Mouse (Mus musculus): ENCODE data around the gene Asic2.

The Asic2 gene

DNA sequence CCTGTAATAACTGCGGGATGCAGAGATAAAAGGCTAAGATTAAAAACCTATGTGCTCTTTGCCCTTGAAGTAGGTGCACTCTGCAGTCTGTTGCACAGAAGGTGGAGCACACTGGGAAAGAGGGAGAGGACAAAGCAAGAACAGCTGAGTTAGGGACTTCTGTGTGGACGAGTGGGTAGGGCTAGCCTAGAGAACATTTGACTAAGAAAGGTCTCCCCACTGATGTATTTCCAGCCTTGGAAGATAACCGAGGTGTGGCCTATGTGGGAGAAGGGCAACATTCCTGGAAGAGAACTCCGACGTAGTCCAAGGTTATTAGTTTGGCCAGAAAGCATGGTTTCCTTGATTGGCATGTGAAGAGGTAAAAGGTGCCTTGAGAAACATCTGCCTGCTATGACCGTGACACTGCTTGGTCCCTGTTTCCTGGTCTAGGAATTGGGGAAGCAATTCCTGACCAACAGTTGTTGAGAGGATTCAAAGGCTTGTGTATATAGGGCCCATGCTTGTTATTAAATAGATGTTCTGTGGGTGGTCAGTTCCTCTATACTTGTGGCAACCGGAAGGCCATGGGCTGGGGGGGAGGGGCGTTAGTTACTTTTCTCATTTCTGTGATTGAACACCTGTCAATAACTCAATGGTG is 463.3 kb downstream of the Asic2 start:
- no peak for DNase-seq

DNA sequence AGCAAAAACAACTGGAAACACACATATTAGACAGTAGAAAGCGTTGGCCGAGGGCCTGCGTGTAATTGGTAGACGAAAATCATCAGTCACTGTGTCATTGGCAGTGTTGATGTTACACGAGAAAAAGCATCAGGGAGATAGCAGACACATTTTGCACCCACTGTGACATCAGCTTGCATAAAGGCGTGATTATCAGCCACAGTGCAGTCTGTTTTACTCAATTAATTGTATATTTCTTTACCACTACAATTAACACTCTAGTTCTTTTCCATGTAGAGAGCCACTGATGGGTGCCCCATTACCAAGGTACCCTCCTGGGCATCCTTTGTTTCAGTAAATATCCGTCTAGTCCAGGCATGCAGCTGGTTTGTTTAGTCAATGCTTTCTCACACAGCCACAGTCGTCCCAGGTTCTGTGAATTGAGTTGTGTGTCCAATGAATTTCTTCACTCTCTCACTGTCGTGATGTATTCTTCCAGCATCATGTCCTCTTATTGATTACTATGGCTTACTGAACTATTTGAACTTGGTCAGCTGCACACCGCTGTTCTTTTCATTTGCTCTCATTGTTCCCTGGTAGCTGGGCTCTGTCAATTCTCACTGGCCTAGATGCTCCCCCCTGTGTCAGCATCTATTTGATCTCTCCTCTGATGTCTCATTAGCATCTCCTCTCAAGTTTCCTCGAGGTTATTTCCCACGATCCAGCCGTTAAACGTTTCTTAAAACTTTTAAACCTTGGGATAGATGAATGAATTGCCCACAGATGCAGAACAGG is 466.6 kb downstream of the Asic2 start:
- no peak for DNase-seq

DNA sequence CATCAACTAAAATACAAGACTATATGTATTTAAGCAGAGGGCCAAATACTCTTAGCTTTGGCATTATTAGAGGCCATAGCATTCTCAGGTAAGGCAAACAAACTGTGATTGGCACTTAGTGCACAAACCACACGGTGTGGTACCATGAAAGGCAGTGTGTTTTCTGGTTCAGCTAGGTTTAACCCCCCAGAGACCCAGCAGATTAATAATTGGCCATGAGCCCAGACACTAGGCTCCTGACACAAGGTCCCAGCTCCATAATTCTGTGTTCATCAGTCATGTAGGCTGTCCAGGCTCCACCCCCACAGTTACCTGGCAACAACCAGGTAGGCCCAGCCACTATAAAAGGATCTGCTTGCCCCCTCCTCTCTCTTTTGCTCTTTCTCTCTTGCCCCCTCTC is 469.3 kb downstream of the Asic2 start:
- no peak for DNase-seq

DNA sequence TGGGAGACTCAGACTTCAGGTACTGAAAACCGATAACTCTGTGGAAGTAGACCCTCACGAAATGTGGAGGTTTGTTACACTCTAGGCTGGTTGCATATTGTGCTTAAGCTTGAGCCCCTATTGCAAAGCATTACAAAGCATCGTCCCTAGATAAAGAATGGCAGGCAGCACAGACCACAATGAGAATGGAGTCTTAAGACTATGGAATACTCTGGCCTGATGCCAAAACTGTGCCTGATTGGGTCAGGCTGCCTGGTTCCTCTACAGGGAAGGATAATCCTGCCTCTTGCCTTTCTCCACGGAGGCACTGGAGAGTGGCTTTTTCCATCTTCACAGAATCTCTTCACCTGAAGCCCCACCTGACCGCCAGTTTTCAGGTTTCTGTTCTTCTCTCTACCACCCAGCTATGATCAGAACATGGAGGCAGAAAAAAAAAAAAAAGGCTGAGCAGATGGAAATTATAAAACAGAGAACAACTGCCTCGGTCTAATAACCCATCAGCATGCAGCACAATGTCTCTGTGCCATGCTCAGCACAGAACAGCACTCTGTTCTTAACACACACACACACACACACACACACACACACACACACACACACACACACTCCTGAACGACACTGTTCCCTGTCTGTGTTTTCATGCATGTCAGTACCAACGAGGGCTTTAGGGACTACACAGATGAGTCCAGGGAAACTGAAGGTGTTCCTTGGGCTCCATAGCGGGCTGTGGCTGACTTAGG is 470.4 kb downstream of the Asic2 start:
- no peak for DNase-seq

DNA sequence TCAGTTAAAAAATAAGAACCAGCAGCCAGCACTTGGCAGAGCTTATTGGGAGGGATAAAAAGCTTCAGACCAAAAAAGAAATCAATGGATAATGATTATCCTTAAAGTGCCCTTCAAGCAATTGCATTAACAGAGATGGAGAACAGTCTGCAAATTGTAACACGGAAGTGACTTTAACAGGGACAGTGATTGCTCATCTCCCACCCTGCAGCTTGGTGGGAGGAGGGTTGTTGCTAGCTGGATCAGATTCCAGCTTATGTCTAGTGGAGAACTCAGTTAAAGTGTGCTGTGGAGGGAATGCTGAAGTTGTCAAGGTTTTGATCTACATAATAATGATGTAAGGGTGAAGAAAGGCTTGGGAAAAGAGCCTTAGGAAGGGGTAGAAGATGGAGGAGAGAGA is 471.8 kb downstream of the Asic2 start:
- DNase-seq = no peak

DNA sequence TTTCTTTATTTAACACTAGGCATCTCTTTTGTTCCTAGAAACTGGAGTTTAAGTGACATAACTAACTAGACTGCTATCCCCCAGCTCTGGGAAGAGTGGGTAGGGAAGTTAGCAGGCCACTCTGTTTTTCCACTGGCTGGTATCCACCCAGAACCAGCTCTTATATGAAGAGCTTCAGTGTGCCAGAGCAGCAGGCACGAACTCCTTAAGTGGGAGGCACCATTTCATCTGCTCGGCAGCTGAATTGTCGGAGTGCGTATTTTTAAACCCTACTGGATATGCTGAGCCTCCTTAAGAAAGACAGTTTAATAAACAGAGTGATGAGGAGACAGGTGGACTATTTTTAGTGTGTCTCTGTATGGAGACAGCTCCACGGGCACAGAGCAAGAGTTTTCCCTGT is 475.9 kb downstream of the Asic2 start:
- DNase-seq = no peak

DNA sequence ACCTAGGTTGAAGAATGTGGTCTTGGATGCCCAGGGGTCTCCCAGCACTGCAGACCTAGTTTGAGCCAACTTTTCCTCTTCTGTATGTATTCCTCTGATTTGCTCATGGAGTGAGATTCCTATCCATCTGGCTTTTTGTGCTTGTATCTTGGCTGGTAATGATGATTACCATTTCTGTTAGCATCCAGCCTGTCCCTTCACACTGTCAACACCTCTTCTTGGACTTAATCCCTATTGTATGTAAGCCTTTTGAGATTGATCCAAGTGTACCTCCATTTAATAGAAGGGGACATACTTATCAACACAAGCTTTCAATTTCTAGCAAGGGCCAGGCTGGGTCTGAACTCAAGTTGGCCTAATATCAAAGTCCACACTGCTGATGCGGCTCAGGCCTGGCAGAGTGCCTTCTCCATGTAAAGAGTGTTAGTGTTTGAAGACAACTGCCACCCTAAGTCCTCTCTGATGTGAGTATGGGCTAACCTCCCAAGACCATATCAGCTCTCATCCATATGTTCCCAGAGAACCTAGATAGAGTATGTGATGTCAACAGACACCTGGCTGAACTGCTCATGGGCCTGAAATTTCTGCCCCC is 479.0 kb downstream of the Asic2 start:
- DNase-seq = no peak

DNA sequence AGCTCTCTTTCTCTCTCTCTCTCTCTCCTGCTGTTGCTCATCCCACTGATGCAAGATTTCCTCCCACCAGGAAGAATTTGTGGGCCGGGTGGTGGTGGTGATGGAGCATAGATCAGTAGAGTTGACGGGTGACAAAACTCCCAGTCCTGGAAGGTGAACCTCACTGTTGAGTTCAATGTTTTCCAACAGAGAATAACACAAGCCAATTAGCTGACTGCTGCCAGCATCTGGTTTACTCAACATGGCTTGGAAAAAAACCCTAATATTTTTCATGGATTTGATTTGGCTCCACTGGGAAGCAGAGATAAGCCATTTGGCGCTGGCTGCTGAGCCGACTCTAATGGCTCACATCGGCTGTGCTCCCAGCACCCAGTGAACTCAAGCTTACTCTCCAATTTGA is 479.6 kb downstream of the Asic2 start:
- no peak for DNase-seq

DNA sequence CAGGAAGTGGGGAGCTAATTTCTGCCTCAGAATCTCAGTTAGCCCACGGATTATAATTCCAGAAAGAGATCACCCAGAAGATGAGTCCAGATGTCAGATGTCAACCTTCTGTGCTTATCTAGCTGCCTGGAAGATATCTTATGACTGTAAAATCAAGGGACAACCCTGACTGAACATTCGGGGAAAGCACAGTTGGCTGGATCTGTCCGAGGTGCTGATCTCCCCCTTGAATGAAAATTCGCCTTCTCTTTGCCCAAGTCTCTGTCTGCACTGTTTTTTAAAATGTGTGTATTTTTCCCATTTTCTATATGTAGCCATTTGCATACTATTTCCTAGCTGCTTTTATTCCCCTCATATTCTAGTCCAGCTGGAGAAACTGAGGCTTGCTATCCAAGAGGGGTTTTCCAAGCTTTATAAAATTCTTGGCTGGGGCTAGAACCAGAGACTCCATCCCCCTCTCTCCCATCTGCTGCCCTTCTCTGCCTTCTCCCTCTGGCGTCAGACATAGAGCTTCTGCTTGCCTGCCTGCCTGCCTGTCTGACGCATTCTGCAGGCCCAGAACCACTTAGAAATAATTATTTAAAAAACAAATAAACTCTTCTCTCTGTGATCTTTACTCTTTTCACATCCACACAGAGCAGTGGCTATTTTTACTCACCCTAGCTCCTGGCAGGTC is 481.9 kb downstream of the Asic2 start:
- DNase-seq = no peak

DNA sequence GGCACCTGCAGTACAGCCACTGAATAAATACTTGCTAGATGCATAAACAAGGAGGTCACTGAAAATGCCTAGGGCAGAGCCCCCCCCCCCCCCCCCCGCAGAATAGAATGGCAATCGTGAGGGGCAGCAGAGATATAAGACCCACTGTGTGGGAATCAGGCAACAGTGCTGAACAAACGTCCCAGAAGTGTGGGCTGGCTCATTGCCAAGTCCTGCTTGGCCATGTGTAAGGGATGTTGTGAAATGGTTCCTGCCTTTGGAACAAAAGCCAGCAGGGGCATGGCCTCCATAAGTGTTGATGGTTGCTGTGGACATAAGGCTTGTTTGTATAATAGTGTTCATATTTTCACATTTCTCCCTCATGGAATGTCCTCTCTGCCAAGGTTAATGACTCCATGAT is 487.1 kb downstream of the Asic2 start:
- DNase-seq = no peak

DNA sequence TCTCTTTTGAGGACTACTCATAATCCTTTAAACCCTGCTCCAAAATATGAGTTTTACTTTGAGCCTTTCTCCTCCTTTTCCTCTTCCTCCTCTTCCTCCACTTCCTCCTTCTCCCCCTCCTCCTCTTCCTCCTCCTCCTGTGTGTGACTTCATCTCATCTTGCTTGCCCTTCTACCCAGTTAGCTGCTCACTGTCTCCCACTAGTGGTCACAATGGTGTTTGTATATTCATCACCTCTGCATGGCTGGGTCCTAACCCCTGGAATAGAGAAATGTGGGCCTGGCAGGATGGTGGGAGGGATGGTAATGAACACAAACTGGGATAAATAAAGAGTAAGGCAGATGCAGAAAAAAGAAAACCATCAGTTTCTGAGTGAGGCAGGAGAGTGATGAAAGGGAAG is 492.0 kb downstream of the Asic2 start:
- DNase-seq = no peak

DNA sequence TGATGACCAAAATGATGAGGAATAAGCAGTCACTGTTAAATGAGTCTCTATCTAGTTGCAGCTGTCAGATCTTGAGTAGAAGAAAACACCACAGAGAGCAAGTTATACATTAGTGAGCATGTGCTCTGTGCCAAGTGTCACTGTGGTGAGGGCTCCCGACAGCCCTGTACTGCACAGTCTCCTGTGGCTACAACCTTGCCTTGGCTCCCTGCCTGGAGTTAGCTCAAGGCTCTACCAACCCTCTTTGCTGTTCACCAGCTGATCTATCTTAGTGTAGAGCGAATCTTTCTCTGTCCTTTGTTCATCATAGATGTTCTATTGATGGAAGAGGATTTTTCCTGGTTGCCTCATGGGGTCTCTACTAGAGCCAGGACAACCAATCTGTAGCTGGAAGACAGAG is 494.1 kb downstream of the Asic2 start:
- DNase-seq = no peak

DNA sequence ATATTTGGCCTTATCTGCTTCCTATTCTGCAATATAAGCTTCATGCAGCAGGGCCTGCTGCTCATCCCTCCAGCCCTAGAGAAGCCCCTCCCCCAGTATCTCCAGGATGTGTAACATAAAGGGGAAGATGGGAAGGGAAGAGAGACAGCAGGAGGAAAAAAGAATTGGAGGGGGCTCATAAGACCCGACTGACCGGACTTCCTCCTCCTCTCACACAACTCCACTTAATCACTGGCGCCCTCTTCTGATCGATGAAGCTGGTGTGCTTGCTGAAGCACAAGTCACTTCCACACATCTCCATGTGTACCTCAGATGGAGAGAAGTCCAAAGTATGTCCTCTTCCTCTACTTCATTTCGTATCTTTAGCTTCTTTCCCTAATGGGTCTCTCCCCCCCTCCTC is 506.1 kb downstream of the Asic2 start:
- DNase-seq = no peak

DNA sequence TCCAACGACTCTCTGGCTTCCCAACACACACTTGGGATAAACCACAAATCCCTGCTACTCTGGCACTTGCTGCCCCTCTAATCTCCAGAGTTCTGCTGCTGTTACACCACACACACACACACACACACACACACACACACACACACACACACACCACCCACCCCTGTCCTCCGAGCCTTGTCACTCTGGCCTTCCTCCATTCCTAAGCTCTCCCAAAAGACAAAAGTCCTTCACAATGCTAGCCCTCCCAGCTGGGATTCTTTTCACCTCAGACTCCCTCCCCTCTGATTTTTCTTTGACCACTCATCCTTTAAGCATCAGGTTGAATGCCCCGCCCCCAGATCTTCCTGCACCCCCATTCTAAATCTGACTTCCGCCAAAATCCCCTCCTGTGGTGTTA is 506.5 kb downstream of the Asic2 start:
- DNase-seq = no peak

DNA sequence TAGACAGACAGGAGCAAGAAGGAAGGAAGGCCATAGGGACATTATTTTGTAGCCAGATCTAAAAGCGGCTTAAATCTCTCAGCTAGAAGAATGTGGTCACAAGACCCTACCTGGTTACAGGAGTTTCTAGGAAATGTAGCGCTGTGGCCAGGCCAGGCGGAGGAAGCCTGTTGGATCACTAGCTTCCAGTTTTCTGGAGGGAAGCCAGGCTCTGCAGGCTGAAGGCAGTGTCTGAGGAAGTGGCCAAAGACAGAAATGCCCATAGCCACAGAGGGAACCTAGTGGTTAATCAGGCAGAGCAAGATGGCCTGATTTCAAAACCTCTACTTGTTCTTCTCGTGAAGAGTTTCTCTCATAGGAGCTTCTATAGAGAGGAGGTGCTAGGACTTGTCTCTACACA is 513.3 kb downstream of the Asic2 start:
- DNase-seq = no peak

DNA sequence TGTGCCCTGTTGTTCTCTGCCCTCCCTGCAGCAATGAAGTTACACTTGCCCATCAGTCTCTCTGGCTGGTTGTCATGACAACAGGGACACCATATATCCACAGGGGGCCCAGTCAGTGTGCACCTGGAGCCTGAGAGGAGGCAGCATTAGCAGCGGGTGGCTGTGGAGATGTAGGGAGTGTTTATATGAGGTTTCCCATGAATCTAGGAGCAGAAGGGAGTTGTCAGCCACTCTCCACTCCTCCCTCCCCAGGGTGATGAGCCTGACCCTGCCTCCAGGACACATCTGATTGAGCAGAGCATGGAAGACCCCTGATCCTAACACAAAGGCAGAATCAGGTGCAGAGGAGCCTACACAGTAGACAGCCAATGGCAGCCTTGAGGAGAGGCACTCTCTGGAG is 514.1 kb downstream of the Asic2 start:
- no peak for DNase-seq

DNA sequence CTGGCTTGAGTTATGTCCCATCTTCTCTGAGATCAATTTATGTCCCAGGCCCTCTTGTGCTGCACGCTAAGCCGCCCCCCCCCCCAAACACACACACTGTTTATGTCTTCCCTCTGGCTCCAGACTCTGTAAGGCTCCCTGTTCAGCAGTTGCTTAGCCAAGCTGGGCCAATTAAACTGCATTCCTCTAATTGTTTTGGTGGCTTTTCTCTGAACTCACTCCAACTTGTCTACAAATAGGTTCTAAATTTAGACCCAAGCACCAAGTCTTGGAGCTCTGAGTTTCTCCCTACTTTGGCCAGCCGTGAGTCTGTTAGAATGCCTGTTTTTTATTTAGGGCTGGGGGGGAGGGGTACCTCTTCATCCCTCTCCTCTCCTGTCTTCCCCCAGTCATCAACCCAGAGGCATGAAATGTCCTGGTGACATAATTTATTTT is 519.0 kb downstream of the Asic2 start:
- no peak for DNase-seq

DNA sequence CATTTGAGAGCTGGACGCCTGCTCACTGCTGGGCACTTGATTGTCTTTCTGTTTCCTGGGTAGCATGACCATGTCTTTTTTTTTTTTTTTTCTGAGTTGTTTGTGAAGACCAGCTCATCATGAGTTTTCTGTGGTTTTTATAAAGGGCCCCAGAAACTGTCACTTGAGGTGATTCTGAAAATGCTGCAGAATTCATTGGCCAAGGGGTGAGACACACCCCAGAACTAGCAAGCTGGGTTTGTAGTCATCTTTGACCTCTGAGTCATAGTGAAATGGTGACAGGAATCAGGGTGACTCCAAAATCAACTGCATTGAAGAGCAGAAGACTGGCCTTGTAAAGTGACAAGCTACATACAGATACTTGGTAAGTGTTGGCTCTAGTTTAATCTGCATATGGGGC is 521.9 kb downstream of the Asic2 start:
- DNase-seq = no peak

DNA sequence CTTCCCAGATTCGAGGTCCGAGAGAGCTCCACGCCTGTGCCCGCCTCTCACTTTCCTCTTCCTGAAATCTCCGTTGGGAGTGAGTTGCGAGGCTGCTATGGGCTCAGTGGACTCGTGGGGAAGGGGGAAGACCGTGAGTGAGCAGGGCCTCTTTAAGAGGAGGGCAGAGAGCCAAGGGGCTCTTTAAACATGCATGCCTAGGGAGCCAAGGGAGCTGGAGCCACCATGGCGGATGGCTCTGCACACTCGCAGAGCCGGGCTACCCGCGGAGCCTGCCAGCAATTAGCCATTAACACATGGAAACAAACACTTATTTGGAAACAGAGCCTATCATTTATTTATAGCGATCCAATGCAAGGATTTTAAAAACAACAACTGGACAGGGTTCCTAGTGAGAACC is 541.4 kb downstream of the Asic2 start:
- no peak for DNase-seq

DNA sequence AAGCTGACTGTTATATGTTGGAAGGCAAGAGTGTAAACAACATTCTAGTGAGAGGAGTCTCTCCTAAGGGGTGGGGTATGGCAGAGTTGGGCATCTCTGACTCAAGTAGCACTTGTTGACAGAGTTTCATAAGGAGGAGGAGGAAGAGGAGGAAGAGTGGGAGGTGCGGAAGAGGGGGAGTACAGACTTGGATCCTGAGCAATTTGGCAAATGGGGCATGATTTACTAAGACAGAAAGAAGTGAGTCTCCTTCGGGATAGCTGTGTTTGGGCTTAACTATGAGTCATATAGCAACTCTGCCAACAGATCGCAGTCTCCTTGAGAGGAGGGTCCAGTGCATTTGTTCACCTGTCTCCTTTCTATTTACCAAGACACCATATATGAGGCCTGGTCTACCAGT is 549.1 kb downstream of the Asic2 start:
- no peak for DNase-seq

DNA sequence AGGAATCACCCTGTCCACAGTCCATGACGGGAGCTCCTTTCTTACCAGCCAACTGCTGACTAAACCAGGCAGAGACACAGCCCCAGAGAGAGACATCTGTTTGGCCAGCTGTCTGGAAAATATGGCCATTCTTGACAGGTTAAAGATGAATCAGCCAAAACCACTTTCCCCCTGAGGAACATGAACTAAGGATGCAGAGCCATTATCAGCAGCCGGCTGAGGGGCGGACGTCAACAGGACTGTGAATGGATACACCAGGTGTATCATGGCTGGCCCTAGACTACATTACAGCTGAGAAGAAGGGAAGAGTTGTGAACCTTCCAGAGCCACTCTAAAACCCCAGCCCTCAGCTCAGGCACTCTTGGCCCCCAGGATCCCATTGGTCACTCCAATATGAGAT is 550.2 kb downstream of the Asic2 start:
- no peak for DNase-seq

DNA sequence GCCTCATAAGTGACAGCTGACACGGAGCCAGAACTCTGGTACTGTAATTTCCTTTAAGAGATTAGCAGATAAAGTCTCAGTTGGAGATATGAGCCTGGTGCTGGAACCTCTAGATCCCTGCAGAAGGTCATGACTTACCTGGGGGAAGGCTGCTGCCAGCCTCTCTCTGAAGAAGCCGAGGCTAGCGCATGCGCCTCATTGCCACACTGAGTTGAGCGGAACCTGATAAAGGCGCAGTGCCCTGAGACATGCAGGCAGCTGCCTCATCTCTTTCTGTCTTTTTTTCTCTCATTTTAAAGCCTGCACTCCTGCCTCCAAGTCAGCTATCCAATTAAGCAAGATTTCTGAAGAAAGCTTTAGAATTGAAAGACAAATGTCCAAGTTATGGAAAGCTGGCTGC is 551.9 kb downstream of the Asic2 start:
- no peak for DNase-seq

DNA sequence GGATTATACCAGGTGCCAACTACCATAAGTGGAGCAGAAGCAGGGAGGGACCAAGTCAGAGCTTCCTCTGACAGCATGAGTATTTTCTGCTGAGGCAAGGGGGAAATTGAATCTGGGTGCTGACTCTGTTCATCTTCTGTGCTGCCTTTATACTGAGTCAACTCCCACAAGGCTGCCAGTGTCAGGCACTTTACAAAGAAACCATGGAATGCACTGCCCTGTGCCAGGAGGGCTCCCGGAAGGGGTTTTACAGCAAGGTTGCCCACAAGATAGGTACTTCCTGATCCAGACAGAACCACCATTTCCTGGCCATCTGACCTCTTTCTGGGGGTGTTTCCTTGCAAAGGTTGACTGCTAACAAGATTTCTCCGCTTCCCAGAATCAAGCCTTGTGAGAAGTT is 553.7 kb downstream of the Asic2 start:
- DNase-seq = no peak
